Mouse (Mus musculus) gastrocnemius, postnatal 36 days (tissue): ENCODE data around the gene Krt8. TPM values are rescaled to one million over a fixed set of nuclear protein-coding genes. Genes with fewer than 3 reads are reported as not detected.
A peak's percentile ranks its signal among the peaks of the same experiment; 100 is the strongest.
"Not testable (repeated sequence)": the region's sequence is repeated elsewhere in the genome, so short reads cannot be mapped to it uniquely, and the experiment has no call there.

Experiments
- DNase-seq, 2 experiments: peaks; one replicate each; pipeline ENCODE4 v3.0.0; 2022
- intact Hi-C: fragments of 180-260 bp; cut with DNase I; formaldehyde crosslinking; loops from one replicate; pipeline ENCODE4 v1.15.1; 2025
- total RNA-seq, 2 experiments: library from RNA; stranded (reverse); gene quantifications; 2 replicates each; pipeline ENCODE4 v1.2.3; 2021

The Krt8 gene
- total RNA-seq, 2 experiments from 2014 or later: 0.30 to 1.0 TPM

GRCm38 (mm10) chr15:102010569-102011245, 6.4 kb upstream of the Krt8 start:
- intact Hi-C loops: no loop called here
- DNase-seq: no peak

GRCm38 (mm10) chr15:102007097-102008069, 3.1 kb upstream of the Krt8 start:
- no peak for DNase-seq
- intact Hi-C loops: loop anchor here (5.0 kb wide), 1 partner anchor 55 kb away; no protein-coding TSS in a partner anchor

GRCm38 (mm10) chr15:102006317-102006716, 2.0 kb upstream of the Krt8 start:
- DNase-seq: no peak
- intact Hi-C loops: loop anchor here (5.0 kb wide), 1 partner anchor 56 kb away; no protein-coding TSS in a partner anchor

- no peak for DNase-seq
These were observed 1.0 kb upstream of the Krt8 start for GRCm38 (mm10) chr15:102005290-102005689.

GRCm38 (mm10) chr15:102003516-102003915, 766 bp downstream of the Krt8 start:
- intact Hi-C loops: no loop called here
- DNase-seq: no peak

More at GRCm38 (mm10) chr15:102005290-102005689, 1.0 kb upstream of the Krt8 start:
- intact Hi-C loops: loop anchor here (5.0 kb wide), 1 partner anchor 57 kb away; no protein-coding TSS in a partner anchor

GRCm38 (mm10) chr15:102002646-102003488, 1.4 kb downstream of the Krt8 start:
- intact Hi-C loops: no loop called here
- DNase-seq: no peak

GRCm38 (mm10) chr15:101999676-102000335, 4.5 kb downstream of the Krt8 start:
- intact Hi-C loops: no loop called here
- DNase-seq: no peak

- DNase-seq: no peak
- intact Hi-C loops: no loop called here
These were observed 5.1 kb downstream of the Krt8 start for GRCm38 (mm10) chr15:101999156-101999555.

GRCm38 (mm10) chr15:101996450-101997078, 7.7 kb downstream of the Krt8 start:
- intact Hi-C loops, DNase-seq: not testable (repeated sequence)

- no peak for DNase-seq
- intact Hi-C loops: no loop called here
These were observed 8.6 kb downstream of the Krt8 start for GRCm38 (mm10) chr15:101995484-101996236.

- intact Hi-C loops: no loop called here
- no peak for DNase-seq
These were observed 9.9 kb downstream of the Krt8 start for GRCm38 (mm10) chr15:101994365-101994764.

- DNase-seq: no peak
- intact Hi-C loops: no loop called here
These were observed 13.3 kb downstream of the Krt8 start for GRCm38 (mm10) chr15:101990946-101991345.

GRCm38 (mm10) chr15:101988714-101989113, 15.6 kb downstream of the Krt8 start:
- DNase-seq: no peak

GRCm38 (mm10) chr15:101988119-101988518, 16.2 kb downstream of the Krt8 start:
- peak; percentile 74 to 86 for DNase-seq
- intact Hi-C loops: loop anchor here (1.0 kb wide), 1 partner anchor 77 kb away; no protein-coding TSS in a partner anchor

More at GRCm38 (mm10) chr15:101988714-101989113, 15.6 kb downstream of the Krt8 start:
- intact Hi-C loops: loop anchor here (1.0 kb wide), 1 partner anchor 77 kb away; no protein-coding TSS in a partner anchor

GRCm38 (mm10) chr15:101984746-101985145, 19.5 kb downstream of the Krt8 start:
- intact Hi-C loops: no loop called here
- DNase-seq: no peak

- DNase-seq: peak; percentile 87 to 89
- intact Hi-C loops: loop anchor here (2.0 kb wide), 1 partner anchor 643 kb away; no protein-coding TSS in a partner anchor
These were observed 20.2 kb downstream of the Krt8 start for GRCm38 (mm10) chr15:101983949-101984601.

GRCm38 (mm10) chr15:101983315-101983948, 20.9 kb downstream of the Krt8 start:
- intact Hi-C loops: loop anchor here (2.0 kb wide), 1 partner anchor 643 kb away; no protein-coding TSS in a partner anchor
- DNase-seq: no peak
